Mouse (Mus musculus) liver, adult 2 months (tissue): Measurements from ENCODE around the gene Rack1.

Source experiments
- CTCF ChIP-seq: fragments of 200-500 bp; IDR thresholded peaks from 2 replicates; pipeline ENCODE4 v1.5.1; 2011; ENCODE audit warnings: low read depth, low read length, control low read depth
- POLR2A ChIP-seq: fragments of 200-500 bp; IDR thresholded peaks from 2 replicates; pipeline ENCODE4 v1.6.1; 2011; ENCODE audit warnings: low read length, control low read depth; ENCODE audit not compliant: insufficient read depth; ENCODE audit errors: extremely low read depth

DNA sequence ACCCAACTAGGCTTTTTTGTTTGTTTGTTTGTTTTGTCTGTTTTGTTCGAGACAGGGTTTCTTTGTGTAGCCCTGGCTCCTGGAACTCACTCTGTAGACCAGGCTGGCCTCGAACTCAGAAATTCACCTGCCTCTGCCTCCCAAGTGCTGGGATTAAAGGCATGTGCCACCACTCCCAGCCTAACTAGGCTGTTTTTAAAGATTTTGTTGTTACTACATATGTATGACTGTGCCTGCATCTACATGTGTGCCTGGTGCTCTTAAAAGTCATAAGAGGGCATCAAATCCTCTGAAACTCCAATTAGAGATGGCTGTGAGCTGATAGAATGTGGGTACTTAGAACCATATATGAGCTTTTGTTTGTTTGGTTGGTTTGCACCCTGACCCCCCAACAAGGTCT lies 31.1 kb downstream of the Rack1 start:
- TF ChIP-seq CTCF (no peak), POLR2A (no peak)
